Mouse (Mus musculus) embryonic facial prominence, embryonic 12.5 days (tissue): ENCODE measurements around the gene Gls. TPM values are rescaled to one million over a fixed set of nuclear protein-coding genes. Genes with fewer than 3 reads are reported as not detected.

Experiments
- ATAC-seq: fragments of 200-750 bp; cut with Nextera tagmentation; 2 replicates; pipeline ENCODE4 v1.8.0; 2017; ENCODE audit not compliant: insufficient number of reproducible peaks, insufficient read depth, low FRiP score, low TSS enrichment
- H3K27ac ChIP-seq: fragments of 300-500 bp; sonication (generic); 2 replicates; pipeline ENCODE4 v1.5.1; 2016; ENCODE audit warnings: mild to moderate bottlenecking
- H3K27me3 ChIP-seq: fragments of 300-500 bp; sonication (generic); 2 replicates; pipeline ENCODE4 v1.6.1; 2016; ENCODE audit warnings: mild to moderate bottlenecking, moderate library complexity
- H3K36me3 ChIP-seq: fragments of 300-500 bp; sonication (generic); 2 replicates; pipeline ENCODE4 v1.6.1; 2016; ENCODE audit warnings: mild to moderate bottlenecking
- H3K4me1 ChIP-seq: fragments of 300-500 bp; sonication (generic); 2 replicates; pipeline ENCODE4 v1.6.1; 2016
- H3K4me2 ChIP-seq: fragments of 300-500 bp; sonication (generic); replicated peaks from 2 replicates; pipeline ENCODE4 v1.6.1; 2016; ENCODE audit warnings: mild to moderate bottlenecking, moderate library complexity
- H3K4me3 ChIP-seq: fragments of 300-500 bp; sonication (generic); 2 replicates; pipeline ENCODE4 v1.5.1; 2016; ENCODE audit warnings: mild to moderate bottlenecking
- H3K9ac ChIP-seq: fragments of 300-500 bp; sonication (generic); 2 replicates; pipeline ENCODE4 v1.6.1; 2016; ENCODE audit warnings: mild to moderate bottlenecking, moderate library complexity
- H3K9me3 ChIP-seq: fragments of 300-500 bp; sonication (generic); 2 replicates; pipeline ENCODE4 v1.6.1; 2016; ENCODE audit warnings: mild to moderate bottlenecking, moderate library complexity
- WGBS: fragments of 180-500 bp; shearing (Covaris S2); methylation state at CpG from one replicate; pipeline ENCODE4 v1.1.7; 2016; 5-methylcytosine and 5-hydroxymethylcytosine counted together
- polyA plus RNA-seq: library from polyadenylated mRNA; unstranded; fragments of >200 nt; fragmentation: Nextera tagmentation; extraction: Ambion mirVana; gene quantifications from 2 replicates; pipeline ENCODE4 v1.2.1, GENCODE M21; 2016

Gls gene
- polyA plus RNA-seq, 1 experiment from 2014 or later = 31.7 TPM

DNA sequence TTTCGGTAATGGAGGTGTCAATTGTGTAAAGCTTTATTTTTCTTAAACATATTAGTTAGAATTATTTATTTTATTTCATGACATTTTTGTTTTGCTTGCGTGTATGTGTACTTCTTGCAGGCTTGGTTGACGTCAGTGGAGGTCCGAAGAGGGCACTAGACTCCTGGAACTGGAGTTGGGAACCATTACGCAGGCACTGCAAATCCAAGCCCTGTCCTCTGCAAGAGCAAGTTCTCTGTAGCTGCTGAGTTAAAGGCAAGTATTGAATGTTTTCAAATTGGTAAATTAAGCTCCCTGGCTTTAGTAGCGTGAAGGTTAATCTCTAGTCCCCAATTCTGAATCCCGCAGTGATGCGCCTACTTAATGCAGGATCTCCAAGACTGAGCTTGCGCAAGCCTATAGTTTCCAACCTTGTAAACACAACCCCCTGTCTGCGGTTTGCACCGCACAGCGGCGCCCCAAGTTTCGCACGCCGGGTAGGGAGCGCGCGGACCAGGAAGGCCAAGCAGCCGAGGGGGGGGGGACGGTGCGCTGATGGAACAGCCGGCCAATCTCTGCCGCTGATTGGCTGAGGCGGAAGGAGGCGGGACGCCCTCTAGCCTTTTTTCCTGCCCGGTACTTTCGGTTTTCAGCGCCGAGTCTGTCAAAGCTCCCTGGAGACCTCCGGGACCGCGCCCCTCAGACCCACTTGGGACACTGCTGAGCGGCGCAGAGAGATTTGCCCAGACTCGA lies 114.0 kb downstream of the Gls start, which contains the start of gene Stat1:
Gene Stat1 (plus strand): TSS at position 581 of the 732 bp plus-strand sequence.
- no peaks in the 10 kb centered on the region for H3K9me3 ChIP-seq
- H3K9ac ChIP-seq = peak within 1 kb of the TSS; percentile 81
- H3K4me2 ChIP-seq = peak within 1 kb of the TSS; percentile 88
- H3K36me3 ChIP-seq = no peaks in the 10 kb centered on the region
- peaks cover 8% of the 10 kb centered on the region for H3K4me1 ChIP-seq
- ATAC-seq = peak; percentile 84
- H3K27ac ChIP-seq = 0 out of 2 replicates have a peak within 1 kb of the TSS, but pooled peaks have one; percentile 26
- no peaks in the 10 kb centered on the region for H3K27me3 ChIP-seq
- peak within 1 kb of the TSS; percentile 81 for H3K4me3 ChIP-seq
- 3% methylated on average over 37 of the region's 37 CpGs for WGBS

DNA sequence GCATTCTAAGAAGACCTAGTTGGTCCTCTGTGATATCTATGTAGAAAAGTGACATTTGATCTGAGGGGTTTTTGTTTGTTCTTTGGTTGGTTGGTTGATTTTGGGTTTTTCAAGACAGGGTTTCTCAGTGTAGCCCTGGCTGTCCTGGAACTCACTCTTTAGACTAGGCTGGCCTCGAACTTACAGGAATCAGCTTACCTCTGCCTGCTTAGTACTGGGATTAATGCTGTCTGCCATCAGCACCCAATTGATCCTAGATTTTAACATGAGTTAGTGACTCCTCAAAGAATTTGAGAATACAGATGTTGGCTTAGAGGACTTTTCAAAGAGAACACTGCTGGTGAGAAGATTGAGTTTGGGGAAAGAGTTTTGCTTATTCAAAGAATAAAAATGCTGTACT lies 115.3 kb downstream of the Gls start:
- Histone ChIP-seq H3K27ac (no peak overlapping the region), H3K4me2 (no peak overlapping the region), H3K9ac (no peak overlapping the region), H3K9me3 (no peaks in the 10 kb centered on the region), H3K4me3 (no peak overlapping the region), H3K27me3 (no peaks in the 10 kb centered on the region), H3K4me1 (peaks cover 12% of the 10 kb centered on the region), H3K36me3 (no peaks in the 10 kb centered on the region)
- no peak for ATAC-seq
- WGBS = 97% methylated on average over 1 of the region's 1 CpGs

DNA sequence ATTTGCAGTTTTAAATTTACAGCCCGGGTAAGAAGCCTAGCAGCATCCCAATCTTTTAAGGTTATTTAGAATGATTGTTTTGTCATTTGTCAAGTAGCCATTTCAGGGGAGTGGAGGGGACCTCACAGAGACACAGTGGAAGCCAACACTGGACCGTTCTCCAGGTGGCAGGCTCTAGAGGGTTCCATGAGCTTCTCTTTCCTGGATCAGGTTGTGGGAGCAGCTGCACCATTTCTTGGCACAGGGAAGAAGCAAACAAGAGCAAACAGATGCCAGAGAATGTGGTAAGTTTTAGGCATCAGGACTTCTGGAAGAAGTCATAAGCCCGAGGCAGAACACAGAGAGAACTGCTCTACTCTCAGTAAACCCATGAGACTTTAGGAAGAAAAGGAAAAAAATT lies 116.6 kb downstream of the Gls start:
- Histone ChIP-seq H3K4me1 (peaks cover 12% of the 10 kb centered on the region), H3K9me3 (no peaks in the 10 kb centered on the region), H3K4me2 (no peak overlapping the region), H3K27me3 (no peaks in the 10 kb centered on the region), H3K9ac (no peak overlapping the region), H3K4me3 (no peak overlapping the region), H3K36me3 (no peaks in the 10 kb centered on the region), H3K27ac (no peak overlapping the region)
- WGBS = 73% methylated on average over 3 of the region's 3 CpGs
- ATAC-seq = no peak

DNA sequence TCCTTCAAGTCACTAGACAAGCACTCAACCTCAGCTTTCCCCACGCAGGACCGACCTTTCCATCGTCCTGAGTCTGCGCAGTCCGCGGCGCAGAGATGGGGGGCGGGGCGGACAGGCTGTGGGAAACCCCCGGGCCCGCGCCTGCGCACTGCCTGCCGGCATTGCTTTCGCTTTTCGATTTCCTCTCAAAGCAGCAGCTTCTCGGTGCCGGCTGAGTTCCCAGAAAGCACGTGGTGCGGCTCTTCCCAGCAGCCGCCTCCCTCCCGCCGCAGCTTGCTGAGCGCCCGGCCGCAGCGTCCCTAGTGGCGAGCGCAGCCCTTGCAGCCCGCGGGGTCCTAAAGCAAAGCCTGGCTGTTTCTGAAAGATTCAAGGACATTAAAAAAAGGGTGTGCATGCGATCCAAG lies 119.4 kb downstream of the Gls start:
- H3K36me3 ChIP-seq = no peaks in the 10 kb centered on the region
- peak; percentile 95 for ATAC-seq
- H3K27ac ChIP-seq = peak overlapping the region; percentile 64; the same call in 1 of the 2 replicates
- peak overlapping the region; percentile 30 for H3K4me3 ChIP-seq
- no peaks in the 10 kb centered on the region for H3K9me3 ChIP-seq
- no peaks in the 10 kb centered on the region for H3K27me3 ChIP-seq
- H3K4me2 ChIP-seq = peak overlapping the region; percentile 52
- H3K4me1 ChIP-seq = 0 out of 2 replicates have a peak, but pooled peaks cover 4% of the 10 kb centered on the region
- WGBS = 1% methylated on average over 32 of the region's 32 CpGs
- peak overlapping the region; percentile 39; the same call in 1 of the 2 replicates for H3K9ac ChIP-seq

Other genes starting within 250 kb of the Gls start
- gene Stat4, start 246.1 kb downstream of the Gls start, polyA plus RNA-seq = 1.2 and 1.5 TPM in 2 replicates
- gene Stat1, start 113.8 kb downstream of the Gls start, polyA plus RNA-seq = 13.6 and 17.7 TPM in 2 replicates